Mouse (Mus musculus) right cerebral cortex, postnatal 4 days (tissue): ENCODE data around the gene Ube4a.

Experiments
- DNase-seq: peaks from one replicate; pipeline ENCODE4 v3.0.0-alpha.2; 2022

Gene Ube4a

GRCm38 (mm10) chr9:44965126-44965832 lies at the start of gene Ube4a:
Gene Ube4a, minus strand, starts transcription at chr9:44965600.
- peak; percentile 99 for DNase-seq

- no peak for DNase-seq
Observed at GRCm38 (mm10) chr9:45014879-45015278, 49.5 kb upstream of the Ube4a start.

- DNase-seq: no peak
Observed at GRCm38 (mm10) chr9:45011291-45011690, 45.9 kb upstream of the Ube4a start.

- DNase-seq: no peak
Observed at GRCm38 (mm10) chr9:45010461-45010860, 45.1 kb upstream of the Ube4a start.

- DNase-seq: no peak
Observed at GRCm38 (mm10) chr9:45009180-45010078, 44.0 kb upstream of the Ube4a start, which contains the start of gene Cd3e. Gene Cd3e, minus strand, starts transcription at chr9:45009627.

GRCm38 (mm10) chr9:45008342-45008741 lies 42.9 kb upstream of the Ube4a start:
- DNase-seq: no peak

GRCm38 (mm10) chr9:45007404-45007803 lies 42.0 kb upstream of the Ube4a start:
- DNase-seq: no peak

GRCm38 (mm10) chr9:45000249-45000648 lies 34.8 kb upstream of the Ube4a start:
- DNase-seq: no peak

- DNase-seq: no peak
Observed at GRCm38 (mm10) chr9:44999776-45000175, 34.4 kb upstream of the Ube4a start.

- DNase-seq: no peak
Observed at GRCm38 (mm10) chr9:44999171-44999570, 33.8 kb upstream of the Ube4a start.

GRCm38 (mm10) chr9:44998138-44998537 lies 32.7 kb upstream of the Ube4a start:
- DNase-seq: no peak

- no peak for DNase-seq
Observed at GRCm38 (mm10) chr9:44996590-44996989, 31.2 kb upstream of the Ube4a start.

- no peak for DNase-seq
Observed at GRCm38 (mm10) chr9:44994962-44995361, 29.6 kb upstream of the Ube4a start.

- no peak for DNase-seq
Observed at GRCm38 (mm10) chr9:44993268-44993667, 27.9 kb upstream of the Ube4a start.

- DNase-seq: no peak
Observed at GRCm38 (mm10) chr9:44992271-44992670, 26.9 kb upstream of the Ube4a start.

- no peak for DNase-seq
Observed at GRCm38 (mm10) chr9:44991821-44992220, 26.4 kb upstream of the Ube4a start.

- no peak for DNase-seq
Observed at GRCm38 (mm10) chr9:44986976-44987375, 21.6 kb upstream of the Ube4a start.

GRCm38 (mm10) chr9:44986242-44986781 lies 20.9 kb upstream of the Ube4a start:
- no peak for DNase-seq

GRCm38 (mm10) chr9:44985721-44986161 lies 20.3 kb upstream of the Ube4a start:
- no peak for DNase-seq

- DNase-seq: no peak
Observed at GRCm38 (mm10) chr9:44983001-44983400, 17.6 kb upstream of the Ube4a start.

- no peak for DNase-seq
Observed at GRCm38 (mm10) chr9:44982531-44982930, 17.1 kb upstream of the Ube4a start.

- DNase-seq: no peak
Observed at GRCm38 (mm10) chr9:44982081-44982480, 16.7 kb upstream of the Ube4a start.

- no peak for DNase-seq
Observed at GRCm38 (mm10) chr9:44981676-44982075, 16.3 kb upstream of the Ube4a start, which contains the start of gene Cd3d. Gene Cd3d, plus strand, starts transcription at chr9:44981786.

- DNase-seq: no peak
Observed at GRCm38 (mm10) chr9:44981104-44981503, 15.7 kb upstream of the Ube4a start.
